Mouse (Mus musculus) neural tube, embryonic 11.5 days (tissue): Measurements from ENCODE around the gene Brip1. TPM values are rescaled to one million over a fixed set of nuclear protein-coding genes. Genes with fewer than 3 reads are reported as not detected.

Experiments used
- ATAC-seq: fragments of 200-750 bp; cut with Nextera tagmentation; 2 replicates; pipeline ENCODE4 v1.8.0; 2017; ENCODE audit warnings: moderate number of reproducible peaks, mild to moderate bottlenecking, moderate TSS enrichment, moderate library complexity; ENCODE audit not compliant: insufficient read depth, low FRiP score, low TSS enrichment
- DNase-seq: peaks from one replicate; pipeline ENCODE4 v3.0.0-alpha.2; 2015; ENCODE audit warnings: low spot score
- H3K27ac ChIP-seq: fragments of 300-500 bp; sonication (generic); 2 replicates; pipeline ENCODE4 v1.5.1; 2014; ENCODE audit warnings: low read depth, mild to moderate bottlenecking, low read length
- H3K27me3 ChIP-seq: fragments of 300-500 bp; sonication (generic); 2 replicates; pipeline ENCODE4 v1.6.1; 2014; ENCODE audit warnings: mild to moderate bottlenecking, low read length, mixed read lengths; ENCODE audit not compliant: control insufficient read depth, insufficient read depth
- H3K36me3 ChIP-seq: fragments of 300-500 bp; sonication (generic); 2 replicates; pipeline ENCODE4 v1.6.1; 2014; ENCODE audit warnings: mild to moderate bottlenecking, low read length, moderate library complexity, mixed read lengths; ENCODE audit not compliant: control insufficient read depth, insufficient read depth
- H3K4me1 ChIP-seq: fragments of 300-500 bp; sonication (generic); 2 replicates; pipeline ENCODE4 v1.6.1; 2014; ENCODE audit warnings: low read length, mixed read lengths; ENCODE audit not compliant: control insufficient read depth, insufficient read depth
- H3K4me2 ChIP-seq: fragments of 300-500 bp; sonication (generic); 2 replicates; pipeline ENCODE4 v1.6.1; 2014; ENCODE audit warnings: low read depth, mild to moderate bottlenecking, moderate library complexity
- H3K4me3 ChIP-seq: fragments of 300-500 bp; sonication (generic); 2 replicates; pipeline ENCODE4 v1.5.1; 2014; ENCODE audit warnings: low read depth, low read length
- H3K9ac ChIP-seq: fragments of 300-500 bp; sonication (generic); 2 replicates; pipeline ENCODE4 v1.6.1; 2014; ENCODE audit warnings: mild to moderate bottlenecking, low read length
- H3K9me3 ChIP-seq: fragments of 300-500 bp; sonication (generic); 2 replicates; pipeline ENCODE4 v1.6.1; 2016; ENCODE audit warnings: low read length; ENCODE audit not compliant: control insufficient read depth
- WGBS: fragments of 180-500 bp; shearing (Covaris S2); extraction: QIAGEN DNeasy Blood & Tissue Kit; methylation state at CpG from one replicate; pipeline ENCODE4 v1.1.7; 2014; 5-methylcytosine and 5-hydroxymethylcytosine counted together
- polyA plus RNA-seq: library from polyadenylated mRNA; unstranded; fragments of >200 nt; fragmentation: Nextera tagmentation; extraction: Ambion mirVana; gene quantifications from 2 replicates; pipeline ENCODE4 v1.2.1, GENCODE M21; 2014

Brip1 gene
- polyA plus RNA-seq, 1 experiment from 2014 or later = 9.6 TPM

DNA sequence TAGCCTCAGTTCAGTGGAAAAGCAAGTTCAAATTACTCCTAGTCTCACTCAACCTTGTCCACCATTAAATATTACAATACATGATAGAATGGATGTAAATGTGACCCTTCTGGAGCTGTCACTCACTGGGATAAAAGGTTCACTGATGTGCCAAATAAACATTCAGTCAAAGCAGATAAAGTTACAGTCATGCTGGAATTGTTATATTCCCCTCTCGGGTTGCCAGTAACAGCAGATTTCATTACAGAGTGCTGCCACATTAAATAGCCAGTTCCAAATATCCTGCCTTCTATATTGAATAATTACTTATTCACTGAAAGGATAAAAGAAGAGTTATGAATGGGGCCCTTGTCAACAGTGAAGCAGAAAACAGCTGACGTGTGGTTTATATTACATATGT lies 42.0 kb downstream of the Brip1 start:
- DNase-seq = no peak
- Histone ChIP-seq H3K9ac (no peak overlapping the region), H3K9me3 (no peaks in the 10 kb centered on the region), H3K4me3 (no peak overlapping the region), H3K4me1 (no peaks in the 10 kb centered on the region), H3K4me2 (no peak overlapping the region), H3K36me3 (no peaks in the 10 kb centered on the region), H3K27ac (no peak overlapping the region), H3K27me3 (no peaks in the 10 kb centered on the region)
- ATAC-seq = no peak
- 67% methylated on average over 2 of the region's 2 CpGs for WGBS

DNA sequence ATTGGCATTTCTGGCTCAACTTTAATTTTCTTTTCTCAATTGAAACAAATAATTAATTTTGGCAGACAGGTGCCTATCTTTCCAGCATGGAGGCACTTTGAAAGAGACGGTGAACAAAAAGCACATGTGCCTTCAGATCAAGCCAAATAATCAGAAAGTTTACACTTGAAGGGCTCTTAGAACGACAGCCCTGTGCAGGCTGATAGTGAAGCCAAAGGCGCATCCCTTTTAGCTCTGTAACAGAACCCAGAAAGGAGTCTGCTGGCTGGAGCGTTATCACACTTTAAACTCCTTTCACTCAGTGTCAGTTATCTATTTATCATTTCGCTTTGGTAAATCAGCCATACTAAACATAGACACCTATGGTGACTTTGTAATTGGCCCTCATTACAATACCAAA lies 45.4 kb downstream of the Brip1 start:
- no peaks in the 10 kb centered on the region for H3K36me3 ChIP-seq
- H3K9me3 ChIP-seq = no peaks in the 10 kb centered on the region
- H3K27me3 ChIP-seq = no peaks in the 10 kb centered on the region
- H3K4me2 ChIP-seq = no peak overlapping the region
- H3K9ac ChIP-seq = no peak overlapping the region
- no peak overlapping the region for H3K27ac ChIP-seq
- DNase-seq (no peak), ATAC-seq (no peak)
- no peak overlapping the region for H3K4me3 ChIP-seq
- H3K4me1 ChIP-seq = no peaks in the 10 kb centered on the region
- WGBS = 83% methylated on average over 5 of the region's 5 CpGs

DNA sequence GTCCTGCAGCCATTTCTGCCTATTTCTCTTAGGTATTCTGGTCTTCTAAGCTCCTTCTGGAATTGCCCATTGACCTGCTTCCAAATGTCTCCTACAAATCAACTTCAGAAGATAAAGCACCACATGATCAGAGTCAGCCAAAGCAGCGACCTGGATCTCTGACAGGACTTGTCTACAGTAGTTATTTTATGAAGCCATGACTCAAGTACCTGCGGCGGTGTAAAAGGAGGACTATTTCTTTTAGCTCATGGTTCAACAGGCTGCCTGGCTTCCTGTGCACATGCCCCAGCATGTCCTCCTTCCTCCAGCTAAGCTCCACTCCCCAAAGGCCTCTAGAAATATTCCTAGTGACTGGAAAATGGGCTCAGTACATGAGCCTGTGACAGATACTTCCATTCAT lies 69.7 kb downstream of the Brip1 start:
- no peak for DNase-seq
- Histone ChIP-seq H3K36me3 (no peaks in the 10 kb centered on the region), H3K9ac (no peak overlapping the region), H3K4me2 (no peak overlapping the region), H3K4me3 (no peak overlapping the region), H3K27me3 (no peaks in the 10 kb centered on the region), H3K4me1 (no peaks in the 10 kb centered on the region), H3K27ac (no peak overlapping the region), H3K9me3 (no peaks in the 10 kb centered on the region)
- ATAC-seq = no peak
- 91% methylated on average over 3 of the region's 3 CpGs for WGBS

DNA sequence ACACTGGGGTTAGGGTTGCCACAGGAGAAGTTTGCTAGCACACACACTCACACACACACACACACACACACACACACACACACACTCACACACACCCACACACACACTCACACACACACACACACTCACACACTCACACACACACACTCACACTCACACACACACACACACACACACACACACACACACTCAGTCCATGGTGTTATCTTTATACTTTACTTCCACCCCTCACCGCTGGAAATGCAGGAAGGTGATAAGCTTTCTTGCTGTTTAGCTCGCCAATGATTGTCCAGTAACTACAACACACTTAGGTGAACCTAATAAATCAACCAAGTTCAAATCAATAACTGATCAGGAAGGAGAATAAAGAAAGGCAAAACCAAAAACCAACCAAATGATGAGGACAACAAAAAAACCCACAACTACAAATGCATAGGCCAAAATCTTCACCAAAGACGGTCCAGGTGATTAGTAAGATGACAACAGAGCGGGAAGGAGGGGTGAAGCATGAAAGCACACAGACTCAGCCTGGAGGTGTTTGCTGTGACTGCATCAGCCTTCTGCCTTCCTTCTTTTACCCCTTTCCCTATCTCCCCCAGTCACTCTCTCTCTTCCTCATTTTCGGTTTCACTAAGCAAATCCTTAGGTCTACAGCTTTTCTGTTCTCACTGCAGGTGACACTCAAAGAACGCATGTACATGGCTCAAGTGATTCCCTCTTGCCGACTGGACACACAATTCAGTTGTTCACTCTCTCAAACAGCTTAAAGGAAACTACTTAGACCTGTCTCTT lies 83.7 kb downstream of the Brip1 start:
- H3K4me3 ChIP-seq = no peak overlapping the region
- ATAC-seq = no peak

DNA sequence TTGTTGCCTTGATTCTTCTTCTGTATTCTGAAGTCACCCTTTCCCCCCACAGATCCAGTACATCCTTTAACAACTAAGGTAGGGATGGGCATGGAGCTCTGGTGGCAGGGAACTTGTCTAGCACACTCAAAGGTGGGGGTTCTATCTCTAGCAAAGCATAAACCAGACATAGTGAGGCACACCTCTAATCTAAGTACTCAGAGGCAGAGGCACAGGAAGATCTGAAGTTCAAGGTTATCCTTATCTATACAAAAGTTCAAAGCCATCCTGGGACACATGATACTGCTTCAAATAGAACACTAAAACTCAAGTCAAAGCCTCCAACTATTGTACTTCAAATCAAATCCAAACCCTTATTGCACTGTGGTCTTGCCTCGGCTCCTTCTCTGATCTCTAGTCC lies 85.0 kb downstream of the Brip1 start:
- 100% methylated on average over 1 of the region's 1 CpGs for WGBS
- no peak overlapping the region for H3K27ac ChIP-seq
- H3K27me3 ChIP-seq = no peaks in the 10 kb centered on the region
- no peaks in the 10 kb centered on the region for H3K36me3 ChIP-seq
- no peak overlapping the region for H3K4me2 ChIP-seq
- no peaks in the 10 kb centered on the region for H3K4me1 ChIP-seq
- H3K9ac ChIP-seq = no peak overlapping the region
- H3K9me3 ChIP-seq = no peaks in the 10 kb centered on the region
- DNase-seq (no peak), ATAC-seq (no peak)
- no peak overlapping the region for H3K4me3 ChIP-seq

More for the DNA sequence above, 83.7 kb downstream of the Brip1 start:
- 93% methylated on average over 7 of the region's 7 CpGs for WGBS
- no peak for DNase-seq
- Histone ChIP-seq H3K4me2 (no peak overlapping the region), H3K4me1 (no peaks in the 10 kb centered on the region), H3K27ac (no peak overlapping the region), H3K9me3 (no peaks in the 10 kb centered on the region), H3K27me3 (no peaks in the 10 kb centered on the region), H3K9ac (no peak overlapping the region), H3K36me3 (no peaks in the 10 kb centered on the region)

DNA sequence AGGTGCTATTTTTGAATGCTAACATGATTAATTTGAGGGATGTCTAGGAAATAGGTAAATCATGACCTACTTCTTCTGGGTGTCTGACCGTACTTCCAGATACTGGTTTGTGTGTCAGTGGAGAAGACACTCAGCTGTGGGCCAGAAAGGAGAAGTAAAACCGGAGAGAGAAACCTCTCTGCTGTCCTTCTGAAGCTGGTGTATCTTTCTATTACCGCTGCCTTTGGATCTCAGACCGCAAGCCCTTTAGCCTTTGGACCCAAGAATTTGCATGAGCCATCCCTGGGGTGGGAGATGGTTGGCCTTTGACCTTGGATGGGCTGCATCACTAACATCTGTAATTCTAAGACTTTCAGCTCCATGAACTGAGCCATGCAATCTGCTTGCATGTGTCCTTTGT lies 93.7 kb downstream of the Brip1 start:
- Histone ChIP-seq H3K9ac (no peak overlapping the region), H3K4me3 (no peak overlapping the region), H3K4me1 (no peaks in the 10 kb centered on the region), H3K27me3 (no peaks in the 10 kb centered on the region), H3K27ac (no peak overlapping the region), H3K36me3 (no peaks in the 10 kb centered on the region), H3K4me2 (no peak overlapping the region), H3K9me3 (no peaks in the 10 kb centered on the region)
- DNase-seq (no peak), ATAC-seq (no peak)
- WGBS = 87% methylated on average over 4 of the region's 4 CpGs

DNA sequence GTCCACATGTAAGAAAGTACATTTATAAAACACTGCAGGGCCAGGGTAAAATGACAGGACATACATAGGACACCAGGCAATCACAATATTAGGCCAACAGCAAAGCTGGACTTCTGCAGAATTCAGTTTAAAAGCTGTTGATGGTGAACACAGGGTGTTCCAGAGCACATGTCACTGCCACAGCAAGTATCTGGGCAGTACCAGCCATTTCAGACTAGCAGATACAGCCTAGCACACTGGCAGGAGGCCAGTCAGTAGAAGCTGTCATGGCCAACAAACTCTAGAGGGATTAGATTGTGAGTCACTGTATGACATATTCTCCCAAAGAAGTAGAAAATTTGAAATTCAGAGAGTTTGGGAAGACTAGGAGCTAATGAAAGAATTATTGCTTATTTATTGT lies 94.4 kb downstream of the Brip1 start:
- Histone ChIP-seq H3K27me3 (no peaks in the 10 kb centered on the region), H3K4me3 (no peak overlapping the region), H3K9me3 (no peaks in the 10 kb centered on the region), H3K36me3 (no peaks in the 10 kb centered on the region), H3K9ac (no peak overlapping the region), H3K4me1 (no peaks in the 10 kb centered on the region), H3K4me2 (no peak overlapping the region), H3K27ac (no peak overlapping the region)
- ATAC-seq (no peak), DNase-seq (no peak)

DNA sequence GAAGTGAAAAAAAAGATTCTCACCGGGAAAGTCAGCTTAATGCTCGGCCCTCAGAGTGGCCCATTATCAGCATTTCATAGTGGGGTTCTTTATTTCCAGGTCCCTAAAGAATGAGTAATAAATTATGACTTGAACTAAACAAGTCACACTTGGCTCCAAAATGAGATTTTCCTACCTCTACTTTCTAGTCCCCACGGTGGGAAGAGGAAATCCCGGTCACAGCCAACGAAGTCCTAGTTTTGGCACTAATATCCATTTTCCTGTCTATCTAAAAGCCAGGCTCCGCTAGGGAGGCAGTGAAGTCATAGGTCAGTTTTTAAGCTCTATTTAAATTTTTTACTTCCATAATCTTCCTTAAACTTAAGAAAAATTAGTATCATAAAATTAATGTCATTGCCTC lies 99.8 kb downstream of the Brip1 start:
- Histone ChIP-seq H3K9ac (no peak overlapping the region), H3K36me3 (no peaks in the 10 kb centered on the region; the same call in 1 of the 2 replicates), H3K9me3 (no peaks in the 10 kb centered on the region), H3K4me3 (no peak overlapping the region), H3K4me1 (no peaks in the 10 kb centered on the region), H3K27ac (no peak overlapping the region), H3K4me2 (no peak overlapping the region), H3K27me3 (no peaks in the 10 kb centered on the region)
- 86% methylated on average over 6 of the region's 6 CpGs for WGBS
- no peak for ATAC-seq
- DNase-seq = no peak

DNA sequence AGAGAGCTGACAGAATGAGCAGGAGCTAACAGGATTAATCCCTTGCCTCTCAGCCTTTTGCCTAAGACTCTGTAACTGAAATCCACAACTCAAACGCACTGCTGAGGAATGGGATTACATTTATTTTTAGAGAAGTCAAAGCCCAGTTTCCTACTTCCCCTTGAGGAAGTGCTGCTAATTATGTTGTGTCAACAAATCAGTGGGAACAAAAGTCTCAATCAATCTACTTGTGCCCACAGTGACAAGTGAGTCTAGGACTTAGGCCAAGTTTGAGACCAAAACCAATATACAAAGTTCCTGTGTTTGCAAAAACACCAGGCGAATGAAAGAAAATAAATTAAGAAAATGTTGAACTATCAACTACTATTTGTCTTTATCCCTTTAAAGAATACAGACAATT lies 101.7 kb downstream of the Brip1 start:
- no peaks in the 10 kb centered on the region for H3K9me3 ChIP-seq
- H3K9ac ChIP-seq = no peak overlapping the region
- ATAC-seq (no peak), DNase-seq (no peak)
- no peak overlapping the region for H3K4me2 ChIP-seq
- 82% methylated on average over 2 of the region's 2 CpGs for WGBS
- no peaks in the 10 kb centered on the region for H3K27me3 ChIP-seq
- no peaks in the 10 kb centered on the region for H3K4me1 ChIP-seq
- H3K36me3 ChIP-seq = no peaks in the 10 kb centered on the region; the same call in 1 of the 2 replicates
- H3K27ac ChIP-seq = no peak overlapping the region
- no peak overlapping the region for H3K4me3 ChIP-seq
